Mouse (Mus musculus) layer of hippocampus, postnatal 14 days (tissue): ENCODE measurements around the gene Thra. TPM values are rescaled to one million over a fixed set of nuclear protein-coding genes. Genes with fewer than 3 reads are reported as not detected.
A peak's percentile ranks its signal among the peaks of the same experiment; 100 is the strongest.

ENCODE experiments used
- DNase-seq, 2 experiments: peaks; one replicate each; pipeline ENCODE4 v3.0.0; 2021 to 2022; ENCODE audit warnings: low spot score in 2 of 2, mixed read lengths in 1 of 2
- total RNA-seq, 2 experiments: library from RNA; stranded (reverse); gene quantifications; 2 replicates each; pipeline ENCODE4 v1.2.3; 2021

Thra gene
- total RNA-seq, 2 experiments from 2014 or later, result 1,264 to 1,291 TPM

DNA sequence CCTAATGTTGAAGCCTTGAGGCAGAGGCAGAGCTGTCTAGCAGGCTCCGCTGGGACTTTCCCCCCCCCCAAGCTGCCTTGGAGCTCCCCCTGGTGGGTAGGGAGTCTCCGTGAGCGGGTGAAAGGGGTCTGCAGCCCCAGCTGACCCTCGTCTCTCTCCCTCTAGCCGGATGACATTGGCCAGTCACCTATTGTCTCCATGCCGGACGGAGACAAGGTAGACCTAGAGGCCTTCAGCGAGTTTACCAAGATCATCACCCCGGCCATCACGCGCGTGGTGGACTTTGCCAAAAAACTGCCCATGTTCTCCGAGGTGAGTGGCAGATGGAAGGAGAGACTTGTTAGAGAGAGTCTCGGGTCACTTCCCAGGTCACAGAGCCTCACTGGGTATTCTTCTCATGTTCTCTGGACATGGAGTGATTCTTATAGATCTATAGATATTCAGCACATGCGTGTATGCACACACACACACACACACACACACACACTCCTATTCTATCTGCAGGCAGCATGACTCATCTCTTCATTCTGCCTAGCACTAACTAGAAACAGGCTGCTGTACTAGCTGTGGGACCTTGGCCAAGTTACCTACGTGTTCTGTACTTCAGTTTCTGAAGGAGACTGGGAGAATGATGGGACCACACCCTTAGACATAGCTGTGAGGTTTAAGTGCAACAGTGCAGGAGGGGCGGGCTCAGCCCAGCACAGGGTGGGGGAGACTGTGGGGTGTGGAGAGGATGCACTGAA is 22.5 kb downstream of the Thra start:
- DNase-seq, result no peak

DNA sequence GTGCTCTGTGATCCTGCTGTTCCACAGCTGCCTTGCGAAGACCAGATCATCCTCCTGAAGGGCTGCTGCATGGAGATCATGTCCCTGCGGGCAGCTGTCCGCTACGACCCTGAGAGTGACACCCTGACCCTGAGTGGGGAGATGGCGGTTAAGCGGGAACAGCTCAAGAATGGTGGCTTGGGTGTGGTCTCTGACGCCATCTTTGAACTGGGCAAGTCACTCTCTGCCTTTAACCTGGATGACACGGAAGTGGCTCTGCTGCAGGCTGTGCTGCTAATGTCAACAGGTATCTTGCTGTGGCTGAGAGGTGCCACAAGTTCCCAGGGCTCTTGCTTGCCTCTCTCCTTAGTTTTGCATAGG is 23.0 kb downstream of the Thra start:
- no peak for DNase-seq

DNA sequence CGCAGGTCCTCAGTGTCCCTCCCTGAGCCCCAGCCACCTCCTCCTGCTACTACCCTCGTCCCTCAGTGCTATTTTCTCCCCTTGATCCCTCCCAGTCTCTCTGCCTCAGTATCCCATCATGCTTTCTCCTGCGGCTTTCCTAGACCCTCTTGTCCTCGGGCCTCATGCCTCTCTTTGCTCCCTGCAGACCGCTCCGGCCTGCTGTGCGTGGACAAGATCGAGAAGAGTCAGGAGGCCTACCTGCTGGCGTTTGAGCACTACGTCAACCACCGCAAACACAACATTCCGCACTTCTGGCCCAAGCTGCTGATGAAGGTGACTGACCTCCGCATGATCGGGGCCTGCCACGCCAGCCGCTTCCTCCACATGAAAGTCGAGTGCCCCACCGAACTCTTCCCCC is 23.7 kb downstream of the Thra start:
- no peak for DNase-seq

GRCm38 (mm10) chr11:98764746-98765145 is 24.3 kb downstream of the Thra start:
- no peak for DNase-seq

DNA sequence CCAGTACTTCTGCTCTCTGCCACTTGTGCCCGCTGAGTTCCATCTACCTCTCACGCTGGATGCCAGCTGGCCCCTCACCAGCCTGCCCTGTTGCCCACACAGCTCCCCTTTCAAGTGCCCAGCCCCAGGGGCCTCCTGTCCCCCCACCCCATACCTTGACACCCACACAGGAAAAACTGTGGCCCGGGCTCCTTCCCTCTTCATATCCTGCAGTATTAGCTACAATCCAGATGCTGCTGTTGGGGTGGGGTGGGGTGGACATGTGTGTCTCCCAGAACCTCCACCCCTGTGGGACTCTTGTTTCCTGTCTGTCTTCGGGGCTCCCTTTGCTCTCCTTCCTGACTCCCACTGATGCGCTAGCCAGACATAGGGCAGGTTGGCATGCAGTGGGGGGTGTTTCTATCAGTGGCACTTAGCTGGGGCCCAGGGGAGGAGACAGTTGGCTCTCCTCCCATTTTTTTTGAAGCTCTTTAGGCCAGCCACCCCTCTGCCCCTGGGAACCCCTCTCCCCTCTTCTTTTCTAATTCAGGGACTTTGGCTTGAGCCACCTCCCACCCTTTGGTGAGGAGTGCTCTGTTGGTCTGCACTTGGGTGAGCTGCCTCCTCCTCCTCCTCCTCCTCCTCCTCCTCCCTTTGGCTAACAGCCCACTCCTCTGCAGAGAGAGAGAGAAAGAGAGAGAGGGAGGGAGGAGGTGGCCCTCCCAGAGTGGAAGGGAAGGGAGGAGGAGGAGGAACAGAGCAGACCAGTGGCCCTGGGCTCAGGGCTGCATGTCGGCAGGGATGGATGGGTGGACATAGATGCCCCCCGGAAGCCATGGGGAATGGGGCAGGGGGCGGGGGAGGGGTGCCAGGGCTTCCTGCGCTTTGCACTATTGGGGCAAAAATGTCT is 25.2 kb downstream of the Thra start:
- no peak for DNase-seq

GRCm38 (mm10) chr11:98766346-98766745 is 25.9 kb downstream of the Thra start:
- DNase-seq, result no peak

DNA sequence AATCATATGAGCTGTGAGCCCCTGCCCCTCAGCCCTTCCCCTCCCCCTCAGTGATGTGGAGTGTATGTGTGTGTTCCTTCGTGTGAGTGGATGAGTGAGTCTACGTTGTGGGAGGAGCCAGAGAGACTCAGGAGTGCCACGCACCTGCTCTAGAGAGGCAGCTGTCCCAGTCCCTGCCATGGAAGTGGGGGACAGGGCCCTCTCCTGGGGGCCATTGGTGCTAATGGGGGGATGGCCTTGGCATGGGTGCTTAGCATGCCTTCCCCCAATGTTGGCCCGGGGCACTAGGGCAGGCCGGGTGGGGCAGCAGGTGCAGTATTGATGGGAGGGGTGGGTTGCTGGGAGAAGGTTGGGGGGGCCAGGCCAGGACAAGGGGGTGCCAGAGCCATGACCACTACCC is 26.4 kb downstream of the Thra start:
- no peak for DNase-seq

- no peak for DNase-seq
These were observed 26.8 kb downstream of the Thra start for GRCm38 (mm10) chr11:98767276-98767675.

- no peak for DNase-seq
These were observed 27.3 kb downstream of the Thra start for GRCm38 (mm10) chr11:98767713-98768112.

GRCm38 (mm10) chr11:98768127-98769006 is 27.9 kb downstream of the Thra start:
- DNase-seq, result no peak

GRCm38 (mm10) chr11:98769007-98769954 is 28.8 kb downstream of the Thra start:
- no peak for DNase-seq

- DNase-seq, result peak in 1 of 2 experiments; percentile 63
These were observed 29.9 kb downstream of the Thra start for GRCm38 (mm10) chr11:98770096-98770975.

- no peak for DNase-seq
These were observed 30.7 kb downstream of the Thra start for GRCm38 (mm10) chr11:98771131-98771530.

DNA sequence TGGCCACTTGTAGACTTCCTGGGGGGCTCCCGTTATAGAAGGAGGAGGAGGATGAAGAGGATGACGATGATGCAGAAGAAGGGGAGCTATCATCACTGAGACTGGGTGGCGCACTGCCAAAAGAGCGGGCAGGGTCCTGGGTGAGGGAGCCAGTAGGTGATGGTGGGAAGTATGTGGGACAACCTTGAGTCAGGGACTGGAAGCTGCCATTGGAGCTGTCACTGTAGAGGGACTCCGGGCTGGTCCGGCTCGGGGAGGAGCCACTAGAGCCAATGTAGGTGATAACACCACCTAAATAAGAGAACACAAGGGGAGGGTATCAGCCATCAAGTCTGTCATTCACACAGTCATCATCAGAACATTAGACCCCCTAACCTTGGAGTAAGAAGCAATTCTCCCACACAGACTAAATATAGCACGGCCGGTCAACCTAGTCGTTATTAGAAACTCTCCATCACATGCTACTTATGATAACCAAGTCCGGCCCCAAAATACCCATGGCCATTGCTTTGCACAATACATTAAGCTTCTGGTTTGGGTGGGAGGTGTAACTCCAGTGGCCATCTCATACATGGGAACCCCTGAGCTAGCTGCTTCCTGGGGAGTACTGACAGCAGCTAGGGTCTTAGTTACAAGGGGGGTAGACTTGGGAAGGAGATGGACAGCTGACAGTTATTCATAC is 31.5 kb downstream of the Thra start:
- no peak for DNase-seq

DNA sequence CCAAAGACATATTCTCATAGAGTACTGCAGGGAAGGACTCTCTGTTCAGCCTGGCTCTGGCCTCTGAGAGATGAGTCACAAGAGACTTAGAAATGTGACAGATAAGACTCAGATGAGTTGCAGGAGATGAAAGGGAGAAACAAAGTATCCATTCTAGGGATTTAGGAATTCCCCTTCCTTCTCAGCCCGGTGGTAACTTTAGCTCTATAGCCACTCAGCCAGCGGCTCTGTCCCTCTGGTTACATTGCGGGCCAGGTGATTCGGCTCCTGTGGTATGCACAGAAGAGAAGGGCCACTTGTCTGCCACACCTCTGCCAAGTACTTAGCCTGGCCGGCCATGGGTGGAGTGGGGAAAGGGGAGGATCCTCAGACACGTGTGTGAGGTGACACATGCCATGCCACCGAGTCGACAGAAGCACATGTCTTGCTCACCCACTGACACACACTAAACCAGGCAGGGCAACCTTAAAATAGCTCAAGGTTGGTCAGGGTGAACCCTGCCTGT is 32.3 kb downstream of the Thra start:
- no peak for DNase-seq

- peak; percentile 96 to 99 for DNase-seq
These were observed 33.3 kb downstream of the Thra start for GRCm38 (mm10) chr11:98773635-98774295.

GRCm38 (mm10) chr11:98774582-98775347 is 34.3 kb downstream of the Thra start, which contains the start of gene Nr1d1:
TSS of gene Nr1d1 (minus strand) at chr11:98775333.
- no peak for DNase-seq
